Mouse (Mus musculus) liver, postnatal 0 days (tissue): ENCODE results near the gene Iqcf1.

Experiments
- CTCF ChIP-seq: sonication (generic); IDR thresholded peaks from 2 replicates; pipeline ENCODE4 v1.5.1; 2016; ENCODE audit warnings: antibody characterized with exemption, low read depth
- EP300 ChIP-seq: IDR thresholded peaks from 2 replicates; pipeline ENCODE4 v1.6.1; 2016; ENCODE audit warnings: antibody characterized with exemption, low read depth, mild to moderate bottlenecking

GRCm38 (mm10) chr9:106519909-106520308 is 20.1 kb downstream of the Iqcf1 start:
- TF ChIP-seq CTCF (no peak), EP300 (no peak)
